Mouse (Mus musculus) kidney, postnatal 10 days (tissue): ENCODE results near the gene Sms.

ENCODE experiments used
- DNase-seq: peaks from one replicate; pipeline ENCODE4 v3.0.0; 2021; ENCODE audit warnings: mixed read lengths

Sms gene

DNA sequence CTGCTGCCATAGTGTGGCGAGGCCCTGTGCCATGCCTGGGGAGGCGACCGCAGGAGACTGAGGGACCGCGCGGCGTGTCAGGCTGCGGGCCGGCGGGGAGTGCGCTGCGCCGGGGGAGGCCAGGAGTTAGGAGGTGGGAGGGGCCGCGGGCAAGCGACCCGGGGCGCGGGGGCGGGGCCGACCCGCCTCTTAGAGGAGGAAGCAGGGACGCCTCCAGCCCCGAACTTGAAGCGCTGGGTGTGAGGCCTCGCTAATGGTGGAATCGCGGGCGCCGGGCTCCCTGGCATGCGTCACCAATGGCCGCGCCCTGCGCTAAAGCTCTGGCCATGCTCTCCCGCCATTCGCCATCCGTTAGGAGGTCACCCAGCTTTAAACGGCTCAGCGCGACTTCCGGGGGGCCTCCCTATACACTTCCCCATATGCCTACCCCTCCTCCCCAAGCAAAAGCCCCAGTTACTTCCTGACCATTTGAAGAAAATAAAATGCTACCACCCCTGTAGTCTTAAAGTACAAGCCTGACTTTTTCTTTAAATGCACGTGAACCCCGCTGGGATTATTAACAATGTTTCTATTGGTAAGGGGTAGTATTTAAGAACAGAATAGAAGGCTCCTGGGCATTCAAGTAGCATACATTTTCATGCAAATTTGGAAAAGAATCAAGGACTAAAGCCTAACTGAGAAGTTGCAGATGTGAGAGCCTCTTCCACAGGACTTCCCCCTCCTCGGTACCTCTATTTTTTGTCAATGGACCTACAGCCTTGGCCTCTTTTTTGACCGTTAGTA, at the start of gene Sms:
TSS of gene Sms (minus strand) at position 344 of the 783 bp plus-strand sequence.
- DNase-seq = peak; percentile 83

DNA sequence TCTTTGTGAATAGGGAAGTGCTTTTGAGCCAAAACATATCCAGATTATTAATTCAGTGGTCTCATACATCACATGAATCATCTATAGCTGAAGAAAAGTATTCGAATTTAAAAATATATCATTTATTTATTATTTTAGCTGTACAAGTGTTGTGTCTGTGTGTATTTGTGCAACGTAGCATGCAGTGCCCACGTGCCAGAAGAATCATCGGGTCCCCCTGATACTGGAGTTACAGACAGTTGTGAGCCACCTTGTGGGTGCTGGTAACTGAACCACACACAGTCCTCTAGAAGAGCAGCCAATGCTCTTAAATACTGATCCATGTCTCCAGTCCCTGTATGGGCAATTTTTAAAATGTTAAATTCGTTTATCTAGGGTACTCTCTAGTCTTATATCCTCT, 14.3 kb upstream of the Sms start:
- no peak for DNase-seq

GRCm38 (mm10) chrX:157504506-157504905, 12.4 kb upstream of the Sms start:
- DNase-seq = no peak

DNA sequence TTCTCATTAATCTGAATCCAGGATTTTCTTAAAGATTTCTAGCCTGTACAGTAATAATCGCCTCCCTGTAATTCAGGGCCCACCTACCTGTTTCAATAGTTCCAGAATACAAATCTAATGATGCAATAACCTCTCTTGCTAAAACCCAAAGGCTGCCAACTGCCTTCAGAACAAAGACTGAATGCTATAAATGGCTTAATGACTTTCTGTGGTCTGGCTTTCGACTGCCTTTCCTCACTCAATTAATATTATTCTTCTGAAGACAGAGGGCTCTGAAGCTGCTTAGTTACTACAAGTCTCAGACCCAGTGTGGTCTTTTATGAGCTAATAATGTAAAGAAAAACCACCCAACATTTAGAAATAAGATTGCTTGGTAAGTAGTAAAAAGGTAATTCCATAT, 9.8 kb upstream of the Sms start:
- DNase-seq = no peak

- DNase-seq = no peak
These were observed 7.9 kb upstream of the Sms start for GRCm38 (mm10) chrX:157500004-157500403.

DNA sequence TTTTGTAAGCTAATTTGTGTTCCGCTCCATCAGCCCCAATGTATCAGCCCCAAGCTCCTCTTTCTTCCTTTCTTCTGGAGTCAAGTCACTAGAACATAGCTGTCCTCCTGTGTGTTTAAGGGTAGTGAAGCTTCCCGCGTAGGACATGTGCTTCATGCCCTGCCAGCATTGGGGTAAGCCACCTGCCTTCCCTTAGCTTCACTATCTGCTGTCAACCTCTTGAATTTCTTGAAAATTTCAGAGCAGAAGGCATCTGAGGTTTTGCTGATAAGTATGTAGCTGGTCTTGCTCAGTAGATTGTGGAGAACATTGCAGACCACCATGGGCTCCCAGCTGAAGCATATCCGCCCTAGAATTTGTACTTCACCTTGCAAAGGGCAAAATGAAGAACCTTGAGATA, 1.1 kb upstream of the Sms start:
- no peak for DNase-seq

- peak; percentile 43 for DNase-seq
These were observed 747 bp downstream of the Sms start for GRCm38 (mm10) chrX:157491145-157491935.

- DNase-seq = peak; percentile 11
These were observed 1.3 kb downstream of the Sms start for GRCm38 (mm10) chrX:157490769-157491144.

- no peak for DNase-seq
These were observed 2.0 kb downstream of the Sms start for GRCm38 (mm10) chrX:157489871-157490721.

DNA sequence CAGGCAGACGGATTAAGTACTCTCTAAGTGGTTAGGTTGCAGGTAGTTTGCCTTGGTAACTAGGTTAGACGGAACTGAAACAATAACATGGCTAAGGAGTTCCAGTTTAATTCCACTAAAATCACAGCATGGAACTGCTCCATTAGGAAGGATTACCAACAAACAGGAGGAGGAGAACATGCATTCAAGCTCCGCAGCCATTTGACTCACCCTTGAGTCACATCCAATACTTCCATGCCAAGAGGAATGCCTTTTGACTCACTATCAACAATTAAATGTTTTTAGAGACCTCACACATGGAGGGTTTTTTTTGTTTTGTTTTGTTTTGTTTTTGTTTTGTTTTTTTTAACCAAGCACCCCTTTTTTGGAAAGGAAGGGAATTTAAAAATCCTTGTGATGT, 3.3 kb downstream of the Sms start:
- DNase-seq = no peak

DNA sequence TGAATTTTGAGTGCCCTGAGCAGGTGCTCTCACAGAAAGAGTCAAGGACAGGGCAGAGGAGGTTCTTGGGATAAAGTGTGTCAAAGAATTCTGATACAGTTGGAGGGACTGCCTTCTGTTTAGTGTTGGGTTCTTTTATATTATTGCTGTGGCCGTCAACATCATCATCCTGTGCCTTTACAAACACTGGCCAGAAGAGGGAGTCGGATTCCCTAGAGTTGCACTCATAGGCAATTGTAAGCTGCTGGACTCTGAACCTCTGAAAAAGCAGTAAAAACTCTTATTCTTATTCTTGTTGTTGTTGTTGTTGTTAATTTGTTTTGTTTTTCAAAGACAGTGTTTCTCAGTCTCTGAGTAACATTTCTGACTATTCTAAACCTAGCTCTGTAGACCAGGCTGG, 5.3 kb downstream of the Sms start:
- DNase-seq = peak; percentile 46

DNA sequence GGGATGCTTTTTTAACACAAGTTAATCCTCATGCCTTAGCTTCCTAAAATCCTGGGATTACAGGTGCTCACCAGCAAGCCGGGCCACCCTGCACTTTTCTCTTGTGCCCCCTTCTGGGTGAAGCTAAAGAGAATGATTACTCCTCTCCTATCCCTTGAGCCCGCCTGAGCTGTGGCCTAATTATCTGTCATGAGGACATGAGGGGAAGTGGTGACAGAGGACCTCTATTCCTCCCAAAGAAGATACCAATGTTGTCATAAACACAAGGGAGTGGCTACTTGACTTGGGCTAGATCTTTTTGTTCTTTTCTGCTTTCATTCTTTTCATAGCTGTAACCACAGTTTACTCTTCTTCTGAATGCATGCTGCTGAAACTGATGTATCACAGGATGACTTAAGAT, 9.2 kb downstream of the Sms start:
- DNase-seq = no peak

DNA sequence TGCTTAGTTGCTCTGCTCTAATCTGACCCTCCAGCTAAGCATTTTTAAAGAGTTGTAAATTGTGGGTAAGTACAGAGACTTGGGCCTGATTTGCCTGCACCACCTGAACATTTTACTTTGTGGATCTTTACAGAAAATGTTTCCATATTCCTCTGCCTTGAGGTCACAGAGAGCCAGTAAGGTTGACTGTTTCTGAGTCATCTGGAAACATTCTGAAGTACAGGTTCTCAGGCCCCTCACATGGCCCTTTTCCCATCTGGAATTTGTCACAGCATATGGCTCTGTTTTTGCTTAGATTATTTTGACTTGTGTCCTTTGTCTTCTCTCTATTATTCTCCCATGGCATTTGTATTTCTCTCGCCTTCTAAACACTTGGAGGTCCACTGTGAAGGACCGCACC, 10.2 kb downstream of the Sms start:
- DNase-seq = no peak

GRCm38 (mm10) chrX:157477328-157477727, 14.8 kb downstream of the Sms start:
- no peak for DNase-seq

DNA sequence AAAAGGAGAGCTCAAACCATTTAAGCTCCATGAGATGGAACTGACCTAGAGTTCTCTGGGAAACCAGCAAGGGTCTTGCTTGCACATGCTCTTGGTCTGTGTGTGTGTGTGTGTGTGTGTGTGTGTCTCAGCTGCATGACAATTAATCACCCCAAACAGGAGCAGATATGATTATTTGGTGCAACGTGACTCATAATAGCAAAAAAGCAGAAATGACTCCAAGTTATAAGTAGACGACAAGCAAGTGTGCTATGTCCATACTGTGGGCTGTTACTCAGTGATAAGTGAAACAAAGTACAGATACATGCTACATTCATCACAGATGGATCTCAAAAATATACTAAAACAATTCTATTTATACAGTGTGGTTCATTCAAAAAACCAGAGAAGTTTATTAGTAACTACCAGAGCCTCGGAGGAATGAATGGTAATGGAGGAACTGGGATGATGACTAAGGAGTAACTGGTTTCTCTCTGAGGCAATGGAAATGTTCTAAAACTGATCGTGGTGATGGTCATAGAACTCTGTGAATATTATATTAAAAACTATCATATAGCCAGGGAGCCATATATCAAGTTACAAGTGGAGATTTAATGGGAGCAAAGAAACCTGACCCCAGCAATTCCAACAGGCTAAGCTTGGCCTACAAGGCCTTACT, 15.8 kb downstream of the Sms start:
- DNase-seq = no peak

- no peak for DNase-seq
These were observed 20.1 kb downstream of the Sms start for GRCm38 (mm10) chrX:157471711-157472660.

GRCm38 (mm10) chrX:157468795-157469194, 23.3 kb downstream of the Sms start:
- no peak for DNase-seq

GRCm38 (mm10) chrX:157468055-157468454, 24.0 kb downstream of the Sms start:
- DNase-seq = no peak

- DNase-seq = no peak
These were observed 26.1 kb downstream of the Sms start for GRCm38 (mm10) chrX:157465949-157466348.

- DNase-seq = no peak
These were observed 29.4 kb downstream of the Sms start for GRCm38 (mm10) chrX:157462716-157463115.

GRCm38 (mm10) chrX:157454430-157454829, 37.7 kb downstream of the Sms start:
- DNase-seq = peak; percentile 65

DNA sequence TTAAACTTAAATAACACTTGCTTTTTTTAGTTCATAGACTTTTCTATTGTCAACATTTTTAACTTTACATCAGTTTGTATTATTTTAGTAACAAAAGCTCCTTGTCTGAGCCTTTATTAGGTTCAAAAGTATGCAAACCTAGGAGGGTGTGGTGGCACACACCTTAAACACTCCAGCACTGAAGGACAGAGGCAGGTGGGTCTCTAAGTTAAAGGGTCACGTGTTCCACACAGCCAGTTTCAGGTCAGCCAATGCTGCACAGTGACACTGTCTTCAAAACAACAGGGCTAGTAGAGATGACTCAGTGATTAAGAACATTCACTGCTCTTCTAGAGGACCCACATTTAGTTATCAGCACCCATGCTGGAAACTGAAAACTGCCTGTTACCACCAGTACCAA, 43.1 kb downstream of the Sms start:
- DNase-seq = no peak
